Mouse (Mus musculus) limb, embryonic 13.5 days (tissue): ENCODE data around the gene Rnf8. TPM values are rescaled to one million over a fixed set of nuclear protein-coding genes. Genes with fewer than 3 reads are reported as not detected.

Experiments
- ATAC-seq: fragments of 200-750 bp; cut with Nextera tagmentation; 2 replicates; pipeline ENCODE4 v1.8.0; 2017; ENCODE audit warnings: low read depth, moderate number of reproducible peaks, moderate TSS enrichment; ENCODE audit not compliant: low FRiP score
- H3K27ac ChIP-seq: fragments of 300-500 bp; sonication (generic); 2 replicates; pipeline ENCODE4 v1.5.1; 2015; ENCODE audit warnings: inconsistent platforms, mild to moderate bottlenecking, moderate library complexity
- H3K27me3 ChIP-seq: fragments of 300-500 bp; sonication (generic); 2 replicates; pipeline ENCODE4 v1.6.1; 2015; ENCODE audit warnings: mild to moderate bottlenecking, inconsistent platforms
- H3K36me3 ChIP-seq: fragments of 300-500 bp; sonication (generic); 2 replicates; pipeline ENCODE4 v1.6.1; 2015; ENCODE audit warnings: inconsistent platforms, mild to moderate bottlenecking, moderate library complexity
- H3K4me1 ChIP-seq: fragments of 300-500 bp; sonication (generic); 2 replicates; pipeline ENCODE4 v1.6.1; 2015; ENCODE audit warnings: inconsistent platforms
- H3K4me2 ChIP-seq: fragments of 300-500 bp; sonication (generic); replicated peaks from 2 replicates; pipeline ENCODE4 v1.6.1; 2015; ENCODE audit warnings: inconsistent platforms, mild to moderate bottlenecking, moderate library complexity
- H3K4me3 ChIP-seq: fragments of 300-500 bp; sonication (generic); 2 replicates; pipeline ENCODE4 v1.5.1; 2015; ENCODE audit warnings: moderate library complexity, mild to moderate bottlenecking, inconsistent platforms
- H3K9ac ChIP-seq: fragments of 300-500 bp; sonication (generic); 2 replicates; pipeline ENCODE4 v1.6.1; 2015; ENCODE audit warnings: mild to moderate bottlenecking, inconsistent platforms
- H3K9me3 ChIP-seq: fragments of 300-500 bp; sonication (generic); 2 replicates; pipeline ENCODE4 v1.6.1; 2016; ENCODE audit warnings: inconsistent platforms
- WGBS: fragments of 180-500 bp; shearing (Covaris S2); methylation state at CpG from one replicate; pipeline ENCODE4 v1.1.7; 2015; 5-methylcytosine and 5-hydroxymethylcytosine counted together
- polyA plus RNA-seq: library from polyadenylated mRNA; unstranded; fragments of >200 nt; fragmentation: Nextera tagmentation; extraction: Ambion mirVana; gene quantifications from 2 replicates; pipeline ENCODE4 v1.2.1, GENCODE M21; 2015

The Rnf8 gene
- polyA plus RNA-seq, 1 experiment from 2014 or later = 94.1 TPM

DNA sequence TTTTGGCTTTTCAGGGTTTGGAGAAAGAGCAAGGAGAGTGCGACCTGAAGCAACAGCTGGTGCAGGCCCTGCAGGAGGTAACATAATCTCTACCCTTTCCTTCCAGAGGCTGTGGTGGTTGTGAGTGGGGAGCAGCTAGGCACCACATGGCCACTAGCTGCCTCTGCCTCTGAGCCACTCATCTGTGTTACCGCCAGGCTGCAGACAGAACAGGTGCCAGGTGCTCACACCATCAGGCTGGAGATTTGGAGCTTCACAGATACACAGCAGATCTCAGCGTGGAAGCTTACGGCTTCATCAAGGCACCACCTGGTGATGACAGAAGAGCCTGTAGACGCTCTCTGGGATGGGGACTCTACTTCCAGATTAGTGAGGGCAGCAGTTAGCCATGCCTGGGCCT is 14.4 kb downstream of the Rnf8 start:
- Histone ChIP-seq H3K27ac (no peak overlapping the region), H3K4me2 (no peak overlapping the region), H3K4me3 (no peak overlapping the region), H3K4me1 (no peaks in the 10 kb centered on the region), H3K9me3 (no peaks in the 10 kb centered on the region), H3K27me3 (no peaks in the 10 kb centered on the region), H3K9ac (no peak overlapping the region), H3K36me3 (peaks cover 96% of the 10 kb centered on the region)
- no peak for ATAC-seq
- 74% methylated on average over 5 of the region's 5 CpGs for WGBS

DNA sequence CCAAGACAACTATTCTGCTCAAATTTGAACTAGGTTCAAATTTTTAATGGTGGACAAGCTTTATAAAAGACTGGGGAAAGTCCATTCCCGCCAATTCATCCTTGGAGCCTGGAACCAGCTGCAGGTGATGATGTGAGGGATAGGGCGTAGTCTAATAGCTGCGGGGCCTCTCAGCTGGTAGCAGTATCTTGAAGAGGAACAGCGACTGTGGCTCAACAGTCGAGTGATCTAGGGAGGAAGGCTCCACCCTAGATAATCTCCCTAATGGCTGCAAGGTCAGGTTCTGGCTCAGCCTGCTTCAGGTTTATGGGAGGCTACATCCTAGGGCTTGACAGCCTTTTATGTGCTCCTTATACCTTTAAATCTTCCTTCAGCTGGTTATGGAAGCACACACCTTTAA is 15.0 kb downstream of the Rnf8 start:
- Histone ChIP-seq H3K4me2 (no peak overlapping the region), H3K9me3 (no peaks in the 10 kb centered on the region), H3K4me3 (no peak overlapping the region), H3K9ac (no peak overlapping the region), H3K27me3 (no peaks in the 10 kb centered on the region), H3K36me3 (peaks cover 96% of the 10 kb centered on the region), H3K27ac (no peak overlapping the region), H3K4me1 (no peaks in the 10 kb centered on the region)
- 77% methylated on average over 5 of the region's 5 CpGs for WGBS
- ATAC-seq = no peak

- no peak overlapping the region for H3K4me2 ChIP-seq
- H3K4me3 ChIP-seq = no peak overlapping the region
- H3K27me3 ChIP-seq = no peaks in the 10 kb centered on the region
- ATAC-seq = no peak
- no peaks in the 10 kb centered on the region for H3K9me3 ChIP-seq
- WGBS = 92% methylated on average over 11 of the region's 11 CpGs
- peaks cover 98% of the 10 kb centered on the region for H3K36me3 ChIP-seq
- H3K4me1 ChIP-seq = no peaks in the 10 kb centered on the region
- H3K27ac ChIP-seq = no peak overlapping the region
- H3K9ac ChIP-seq = no peak overlapping the region
These were observed 17.7 kb downstream of the Rnf8 start for GRCm38 (mm10) chr17:29632312-29632711.

DNA sequence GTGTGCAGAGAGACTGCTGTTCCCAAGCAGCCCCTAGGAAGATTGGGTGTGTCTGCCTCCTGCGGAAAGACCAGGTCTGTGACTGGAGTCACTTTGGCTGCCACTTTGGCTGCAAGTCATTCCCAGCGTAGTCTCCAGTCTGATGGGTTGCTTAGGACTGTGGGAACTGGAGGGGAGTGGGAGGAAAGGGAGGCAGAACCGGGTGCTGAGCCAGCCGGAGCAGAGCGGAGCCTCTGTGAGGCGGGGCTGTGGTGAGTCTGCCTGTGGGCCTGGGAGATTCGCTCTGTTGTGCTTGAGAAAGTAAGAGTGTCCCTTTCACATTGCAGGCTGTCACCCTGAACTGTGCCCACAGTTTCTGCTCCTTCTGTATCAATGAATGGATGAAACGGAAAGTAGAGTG is 20.9 kb downstream of the Rnf8 start:
- H3K36me3 ChIP-seq = peaks cover 98% of the 10 kb centered on the region
- H3K27ac ChIP-seq = no peak overlapping the region
- H3K9ac ChIP-seq = no peak overlapping the region
- H3K9me3 ChIP-seq = no peaks in the 10 kb centered on the region
- no peak overlapping the region for H3K4me2 ChIP-seq
- no peak overlapping the region for H3K4me3 ChIP-seq
- H3K4me1 ChIP-seq = no peaks in the 10 kb centered on the region
- H3K27me3 ChIP-seq = no peaks in the 10 kb centered on the region
- 90% methylated on average over 8 of the region's 8 CpGs for WGBS
- no peak for ATAC-seq

DNA sequence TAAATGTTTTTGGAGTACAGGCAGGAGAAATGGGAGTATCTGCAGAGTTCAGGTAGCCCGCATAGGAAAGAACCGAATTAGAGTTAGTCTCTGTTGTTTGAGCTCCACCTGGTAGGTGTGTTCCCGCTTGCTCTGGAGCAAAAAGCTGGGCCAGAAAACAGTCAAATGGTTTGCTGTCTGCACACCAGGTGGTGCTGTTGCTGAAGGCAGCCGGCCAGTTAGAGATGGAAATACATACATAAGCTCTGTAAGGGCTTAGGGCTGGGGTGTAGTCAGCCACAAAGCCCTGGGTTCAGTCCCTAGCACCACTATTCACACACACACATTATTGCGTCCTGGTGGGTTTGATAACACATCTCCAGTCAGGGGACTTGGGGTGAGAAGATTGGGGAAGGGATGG is 21.5 kb downstream of the Rnf8 start:
- Histone ChIP-seq H3K4me3 (no peak overlapping the region), H3K4me1 (no peaks in the 10 kb centered on the region), H3K9ac (no peak overlapping the region), H3K36me3 (peaks cover 98% of the 10 kb centered on the region), H3K27ac (no peak overlapping the region), H3K27me3 (no peaks in the 10 kb centered on the region), H3K9me3 (no peaks in the 10 kb centered on the region), H3K4me2 (no peak overlapping the region)
- ATAC-seq = no peak
- 70% methylated on average over 5 of the region's 5 CpGs for WGBS

GRCm38 (mm10) chr17:29637377-29637776 is 22.8 kb downstream of the Rnf8 start:
- ATAC-seq = no peak
- H3K9ac ChIP-seq = no peak overlapping the region
- H3K36me3 ChIP-seq = peaks cover 98% of the 10 kb centered on the region
- no peak overlapping the region for H3K27ac ChIP-seq
- H3K27me3 ChIP-seq = no peaks in the 10 kb centered on the region
- H3K4me3 ChIP-seq = no peak overlapping the region
- WGBS = 96% methylated on average over 4 of the region's 4 CpGs
- H3K4me2 ChIP-seq = no peak overlapping the region
- H3K9me3 ChIP-seq = no peaks in the 10 kb centered on the region
- no peaks in the 10 kb centered on the region for H3K4me1 ChIP-seq

GRCm38 (mm10) chr17:29637895-29638294 is 23.3 kb downstream of the Rnf8 start:
- H3K9me3 ChIP-seq = no peaks in the 10 kb centered on the region
- no peaks in the 10 kb centered on the region for H3K27me3 ChIP-seq
- H3K36me3 ChIP-seq = peaks cover 98% of the 10 kb centered on the region
- no peak overlapping the region for H3K4me2 ChIP-seq
- no peak for ATAC-seq
- no peaks in the 10 kb centered on the region for H3K4me1 ChIP-seq
- no peak overlapping the region for H3K27ac ChIP-seq
- H3K4me3 ChIP-seq = no peak overlapping the region
- WGBS = 79% methylated on average over 8 of the region's 8 CpGs
- H3K9ac ChIP-seq = no peak overlapping the region

DNA sequence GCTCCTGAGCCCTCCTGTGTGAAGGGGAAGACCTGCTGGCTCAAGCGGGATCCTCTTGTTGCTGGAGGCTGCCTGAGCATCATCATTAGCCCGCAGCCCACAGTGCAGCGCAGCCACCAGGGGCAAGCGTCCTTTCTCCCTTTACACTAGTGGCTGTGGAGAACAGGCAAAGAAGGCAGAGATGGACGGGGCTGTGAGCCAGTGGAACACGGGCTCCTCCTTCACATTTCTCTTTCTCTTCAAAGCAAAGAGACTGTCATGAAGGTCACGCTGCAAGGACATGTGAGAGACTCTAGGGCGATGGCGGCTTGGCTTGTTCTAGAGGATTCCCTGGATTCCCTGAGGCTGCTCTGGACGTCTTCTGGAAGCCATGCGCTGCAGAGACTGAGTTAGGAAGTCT is 26.4 kb downstream of the Rnf8 start:
- Histone ChIP-seq H3K4me1 (no peaks in the 10 kb centered on the region), H3K27me3 (no peaks in the 10 kb centered on the region), H3K27ac (no peak overlapping the region), H3K4me2 (no peak overlapping the region), H3K36me3 (peaks cover 75% of the 10 kb centered on the region), H3K4me3 (no peak overlapping the region), H3K9me3 (no peaks in the 10 kb centered on the region), H3K9ac (no peak overlapping the region)
- WGBS = 91% methylated on average over 11 of the region's 11 CpGs
- no peak for ATAC-seq

- Histone ChIP-seq H3K4me3 (no peak overlapping the region), H3K27me3 (no peaks in the 10 kb centered on the region), H3K9ac (no peak overlapping the region), H3K9me3 (0 out of 2 replicates have a peak, but pooled peaks cover 2% of the 10 kb centered on the region), H3K4me1 (no peaks in the 10 kb centered on the region), H3K27ac (no peak overlapping the region), H3K36me3 (peaks cover 72% of the 10 kb centered on the region), H3K4me2 (no peak overlapping the region)
- 73% methylated on average over 3 of the region's 3 CpGs for WGBS
- ATAC-seq = no peak
These were observed 27.6 kb downstream of the Rnf8 start for GRCm38 (mm10) chr17:29642219-29642618.

DNA sequence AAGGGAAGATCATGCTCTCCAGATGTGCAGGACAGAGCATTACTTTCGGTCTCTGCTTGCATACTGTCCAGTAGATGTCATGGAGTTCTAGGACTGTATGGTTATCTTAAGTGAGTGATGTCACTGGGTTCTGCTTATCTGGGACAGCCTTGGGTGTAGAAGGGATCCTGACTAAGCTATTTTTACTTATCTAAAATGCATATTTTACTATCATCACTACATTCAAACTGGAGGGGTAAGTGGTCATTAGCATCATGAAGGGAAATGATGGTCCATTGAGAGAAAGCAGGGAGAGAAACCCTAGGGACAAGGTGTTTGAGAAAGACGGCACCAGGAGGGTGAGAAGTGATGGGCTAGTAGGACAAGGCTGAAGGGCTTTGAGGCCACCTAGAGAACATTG is 43.7 kb downstream of the Rnf8 start:
- no peak for ATAC-seq
- H3K4me1 ChIP-seq = peaks cover 10% of the 10 kb centered on the region
- peaks cover 6% of the 10 kb centered on the region for H3K36me3 ChIP-seq
- H3K9ac ChIP-seq = no peak overlapping the region
- H3K4me2 ChIP-seq = no peak overlapping the region
- 75% methylated on average over 2 of the region's 2 CpGs for WGBS
- H3K27ac ChIP-seq = no peak overlapping the region
- no peaks in the 10 kb centered on the region for H3K27me3 ChIP-seq
- no peaks in the 10 kb centered on the region for H3K9me3 ChIP-seq
- H3K4me3 ChIP-seq = no peak overlapping the region

GRCm38 (mm10) chr17:29660076-29660761 is 45.6 kb downstream of the Rnf8 start, which contains the start of gene Cmtr1:
TSS of gene Cmtr1 (plus strand) at chr17:29660595.
- Histone ChIP-seq H3K4me1 (peaks cover 10% of the 10 kb centered on the region), H3K4me3 (peak within 1 kb of the TSS; percentile 95), H3K27me3 (no peaks in the 10 kb centered on the region), H3K36me3 (peaks cover 24% of the 10 kb centered on the region), H3K9ac (peak within 1 kb of the TSS; percentile 96), H3K4me2 (peak within 1 kb of the TSS; percentile 95), H3K27ac (peak within 1 kb of the TSS; percentile 89), H3K9me3 (no peaks in the 10 kb centered on the region)
- peak; percentile 95 for ATAC-seq
- WGBS = under 1% methylated on average over 40 of the region's 41 CpGs

DNA sequence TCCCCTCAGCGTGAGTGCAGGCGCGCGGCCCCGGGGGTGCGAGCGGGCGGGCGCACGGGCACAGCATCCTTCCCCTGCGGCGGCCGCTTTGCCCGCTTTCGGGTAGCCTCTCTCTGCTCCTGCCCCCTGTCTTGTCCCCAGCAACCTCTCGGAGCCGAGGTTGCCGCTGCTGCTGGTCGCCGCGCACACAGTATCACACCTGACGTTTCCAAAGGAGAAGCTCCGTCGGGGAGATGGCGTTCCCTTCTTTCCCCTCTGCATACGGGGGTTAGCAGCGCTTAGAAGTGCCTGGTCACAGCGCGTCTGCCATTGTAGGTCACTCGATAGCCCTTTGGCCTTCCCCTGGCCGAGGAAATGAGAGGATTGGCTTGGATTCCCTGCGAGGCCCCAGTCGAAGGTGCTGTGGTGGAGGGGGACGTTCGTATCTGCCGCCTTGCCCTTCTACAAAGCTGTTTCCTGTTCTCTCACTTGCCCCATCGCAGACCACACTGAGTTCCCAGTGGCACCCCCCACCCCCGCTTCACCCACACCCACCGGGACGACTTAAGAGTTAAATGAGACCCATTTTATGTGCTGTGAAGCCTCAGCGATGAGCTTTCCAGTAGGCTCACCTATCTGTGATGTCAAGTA is 46.3 kb downstream of the Rnf8 start:
- peaks cover 10% of the 10 kb centered on the region for H3K4me1 ChIP-seq

More for the DNA sequence above, 46.3 kb downstream of the Rnf8 start:
- under 1% methylated on average over 40 of the region's 41 CpGs for WGBS
- no peak; the same call in none of the 2 replicates for ATAC-seq
- Histone ChIP-seq H3K4me2 (peak overlapping the region; percentile 95), H3K36me3 (peaks cover 29% of the 10 kb centered on the region), H3K27me3 (no peaks in the 10 kb centered on the region), H3K9me3 (no peaks in the 10 kb centered on the region), H3K4me3 (peak overlapping the region; percentile 95), H3K9ac (peak overlapping the region; percentile 96), H3K27ac (peak overlapping the region; percentile 89)
